Mouse (Mus musculus) lung, embryonic 16.5 days (tissue): Measurements from ENCODE around the gene Serinc2. TPM values are rescaled to one million over a fixed set of nuclear protein-coding genes. Genes with fewer than 3 reads are reported as not detected.

Source experiments
- ATAC-seq: fragments of 200-750 bp; cut with Nextera tagmentation; 2 replicates; pipeline ENCODE4 v1.8.0; 2017; ENCODE audit warnings: low read depth, mild to moderate bottlenecking, moderate library complexity
- H3K27ac ChIP-seq: fragments of 300-500 bp; sonication (generic); 2 replicates; pipeline ENCODE4 v1.5.1; 2014; ENCODE audit warnings: mild to moderate bottlenecking, control low read depth, low read length
- H3K27me3 ChIP-seq: fragments of 300-500 bp; sonication (generic); 2 replicates; pipeline ENCODE4 v1.6.1; 2014; ENCODE audit warnings: low read depth, low read length, mixed read lengths; ENCODE audit not compliant: control insufficient read depth, insufficient read depth
- H3K36me3 ChIP-seq: fragments of 300-500 bp; sonication (generic); 2 replicates; pipeline ENCODE4 v1.6.1; 2014; ENCODE audit warnings: low read length; ENCODE audit not compliant: control insufficient read depth, insufficient read depth
- H3K4me1 ChIP-seq: fragments of 300-500 bp; sonication (generic); replicated peaks from 2 replicates; pipeline ENCODE4 v1.6.1; 2014; ENCODE audit warnings: low read length, mixed read lengths; ENCODE audit not compliant: control insufficient read depth, insufficient read depth
- H3K4me2 ChIP-seq: fragments of 300-500 bp; sonication (generic); 2 replicates; pipeline ENCODE4 v1.6.1; 2014; ENCODE audit warnings: low read depth, low read length, control low read depth
- H3K4me3 ChIP-seq: fragments of 300-500 bp; sonication (generic); 2 replicates; pipeline ENCODE4 v1.5.1; 2014; ENCODE audit warnings: mild to moderate bottlenecking, low read length, control low read depth
- H3K9ac ChIP-seq: fragments of 300-500 bp; sonication (generic); 2 replicates; pipeline ENCODE4 v1.6.1; 2014; ENCODE audit warnings: low read length, control low read depth
- H3K9me3 ChIP-seq: fragments of 300-500 bp; sonication (generic); 2 replicates; pipeline ENCODE4 v1.6.1; 2016; ENCODE audit warnings: low read length; ENCODE audit not compliant: control insufficient read depth
- WGBS: fragments of 180-500 bp; shearing (Covaris S2); extraction: QIAGEN DNeasy Blood & Tissue Kit; methylation state at CpG from one replicate; pipeline ENCODE4 v1.1.7; 2014; 5-methylcytosine and 5-hydroxymethylcytosine counted together
- polyA plus RNA-seq: library from polyadenylated mRNA; unstranded; fragments of >200 nt; fragmentation: Nextera tagmentation; extraction: Ambion mirVana; gene quantifications from 2 replicates; pipeline ENCODE4 v1.2.1, GENCODE M21; 2015

Serinc2 gene
- polyA plus RNA-seq, 1 experiment from 2014 or later = 19.9 TPM

GRCm38 (mm10) chr4:130302285-130302870 lies 23.4 kb upstream of the Serinc2 start:
- H3K9me3 ChIP-seq = no peaks in the 10 kb centered on the region
- no peak overlapping the region for H3K27ac ChIP-seq
- no peak overlapping the region for H3K9ac ChIP-seq
- 41% methylated on average over 12 of the region's 12 CpGs for WGBS
- peaks cover 6% of the 10 kb centered on the region for H3K27me3 ChIP-seq
- no peaks in the 10 kb centered on the region for H3K4me1 ChIP-seq
- no peak overlapping the region for H3K4me3 ChIP-seq
- no peaks in the 10 kb centered on the region for H3K36me3 ChIP-seq
- no peak for ATAC-seq
- no peak overlapping the region for H3K4me2 ChIP-seq

- H3K4me3 ChIP-seq = no peak overlapping the region
- no peak overlapping the region for H3K4me2 ChIP-seq
- no peak overlapping the region for H3K27ac ChIP-seq
- no peaks in the 10 kb centered on the region for H3K36me3 ChIP-seq
- 74% methylated on average over 8 of the region's 8 CpGs for WGBS
- 0 out of 2 replicates have a peak, but pooled peaks cover 3% of the 10 kb centered on the region for H3K4me1 ChIP-seq
- no peak overlapping the region for H3K9ac ChIP-seq
- H3K9me3 ChIP-seq = no peaks in the 10 kb centered on the region
- no peaks in the 10 kb centered on the region for H3K27me3 ChIP-seq
- no peak for ATAC-seq
These were observed 20.6 kb upstream of the Serinc2 start for GRCm38 (mm10) chr4:130299629-130300018.

- H3K27me3 ChIP-seq = no peaks in the 10 kb centered on the region
- WGBS = 67% methylated on average over 11 of the region's 11 CpGs
- H3K9ac ChIP-seq = no peak overlapping the region
- H3K36me3 ChIP-seq = no peaks in the 10 kb centered on the region
- no peaks in the 10 kb centered on the region for H3K9me3 ChIP-seq
- no peak for ATAC-seq
- 0 out of 2 replicates have a peak, but pooled peaks cover 3% of the 10 kb centered on the region for H3K4me1 ChIP-seq
- no peak overlapping the region for H3K4me3 ChIP-seq
- no peak overlapping the region for H3K27ac ChIP-seq
- H3K4me2 ChIP-seq = no peak overlapping the region
These were observed 20.0 kb upstream of the Serinc2 start for GRCm38 (mm10) chr4:130298877-130299628.

- Histone ChIP-seq H3K4me1 (0 out of 2 replicates have a peak, but pooled peaks cover 3% of the 10 kb centered on the region), H3K27ac (no peak overlapping the region), H3K27me3 (no peaks in the 10 kb centered on the region), H3K36me3 (no peaks in the 10 kb centered on the region), H3K4me3 (no peak overlapping the region), H3K4me2 (no peak overlapping the region), H3K9me3 (no peaks in the 10 kb centered on the region), H3K9ac (no peak overlapping the region)
- ATAC-seq = 0 out of 2 replicates have a peak, but pooled peaks have one; percentile 13
- WGBS = 21% methylated on average over 13 of the region's 13 CpGs
These were observed 18.1 kb upstream of the Serinc2 start for GRCm38 (mm10) chr4:130297123-130297529.

GRCm38 (mm10) chr4:130296243-130296965 lies 17.4 kb upstream of the Serinc2 start:
- H3K9me3 ChIP-seq = no peaks in the 10 kb centered on the region
- 79% methylated on average over 13 of the region's 13 CpGs for WGBS
- H3K4me3 ChIP-seq = no peak overlapping the region
- 0 out of 2 replicates have a peak, but pooled peaks cover 3% of the 10 kb centered on the region for H3K4me1 ChIP-seq
- H3K36me3 ChIP-seq = no peaks in the 10 kb centered on the region
- H3K27ac ChIP-seq = no peak overlapping the region
- H3K4me2 ChIP-seq = no peak overlapping the region
- no peak overlapping the region for H3K9ac ChIP-seq
- no peak for ATAC-seq
- no peaks in the 10 kb centered on the region for H3K27me3 ChIP-seq

GRCm38 (mm10) chr4:130295047-130295745 lies 16.2 kb upstream of the Serinc2 start:
- no peaks in the 10 kb centered on the region for H3K36me3 ChIP-seq
- H3K4me3 ChIP-seq = 0 out of 2 replicates have a peak overlapping the region, but pooled peaks have one; percentile 4
- peak overlapping the region; percentile 23 for H3K4me2 ChIP-seq
- H3K9me3 ChIP-seq = no peaks in the 10 kb centered on the region
- no peaks in the 10 kb centered on the region for H3K27me3 ChIP-seq
- H3K9ac ChIP-seq = no peak overlapping the region
- 0 out of 2 replicates have a peak, but pooled peaks cover 3% of the 10 kb centered on the region for H3K4me1 ChIP-seq
- WGBS = 36% methylated on average over 23 of the region's 23 CpGs
- no peak overlapping the region for H3K27ac ChIP-seq
- ATAC-seq = no peak

GRCm38 (mm10) chr4:130294513-130294912 lies 15.5 kb upstream of the Serinc2 start:
- 0 out of 2 replicates have a peak, but pooled peaks cover 3% of the 10 kb centered on the region for H3K4me1 ChIP-seq
- no peaks in the 10 kb centered on the region for H3K27me3 ChIP-seq
- 0 out of 2 replicates have a peak overlapping the region, but pooled peaks have one; percentile 9 for H3K9ac ChIP-seq
- no peaks in the 10 kb centered on the region for H3K36me3 ChIP-seq
- ATAC-seq = no peak
- no peak overlapping the region for H3K4me3 ChIP-seq
- H3K4me2 ChIP-seq = no peak overlapping the region
- no peak overlapping the region for H3K27ac ChIP-seq
- H3K9me3 ChIP-seq = no peaks in the 10 kb centered on the region
- WGBS = 79% methylated on average over 8 of the region's 8 CpGs

- Histone ChIP-seq H3K4me3 (no peak overlapping the region), H3K27me3 (no peaks in the 10 kb centered on the region), H3K27ac (no peak overlapping the region), H3K36me3 (no peaks in the 10 kb centered on the region), H3K9ac (no peak overlapping the region), H3K4me1 (0 out of 2 replicates have a peak, but pooled peaks cover 3% of the 10 kb centered on the region), H3K9me3 (no peaks in the 10 kb centered on the region), H3K4me2 (no peak overlapping the region)
- ATAC-seq = peak; percentile 38; the same call in 1 of the 2 replicates
- WGBS = 3% methylated on average over 4 of the region's 4 CpGs
These were observed 13.3 kb upstream of the Serinc2 start for GRCm38 (mm10) chr4:130292271-130292670.
